Comparison of ENCODE assay signal across 12 mouse cellular contexts in the genomic region with DNA sequence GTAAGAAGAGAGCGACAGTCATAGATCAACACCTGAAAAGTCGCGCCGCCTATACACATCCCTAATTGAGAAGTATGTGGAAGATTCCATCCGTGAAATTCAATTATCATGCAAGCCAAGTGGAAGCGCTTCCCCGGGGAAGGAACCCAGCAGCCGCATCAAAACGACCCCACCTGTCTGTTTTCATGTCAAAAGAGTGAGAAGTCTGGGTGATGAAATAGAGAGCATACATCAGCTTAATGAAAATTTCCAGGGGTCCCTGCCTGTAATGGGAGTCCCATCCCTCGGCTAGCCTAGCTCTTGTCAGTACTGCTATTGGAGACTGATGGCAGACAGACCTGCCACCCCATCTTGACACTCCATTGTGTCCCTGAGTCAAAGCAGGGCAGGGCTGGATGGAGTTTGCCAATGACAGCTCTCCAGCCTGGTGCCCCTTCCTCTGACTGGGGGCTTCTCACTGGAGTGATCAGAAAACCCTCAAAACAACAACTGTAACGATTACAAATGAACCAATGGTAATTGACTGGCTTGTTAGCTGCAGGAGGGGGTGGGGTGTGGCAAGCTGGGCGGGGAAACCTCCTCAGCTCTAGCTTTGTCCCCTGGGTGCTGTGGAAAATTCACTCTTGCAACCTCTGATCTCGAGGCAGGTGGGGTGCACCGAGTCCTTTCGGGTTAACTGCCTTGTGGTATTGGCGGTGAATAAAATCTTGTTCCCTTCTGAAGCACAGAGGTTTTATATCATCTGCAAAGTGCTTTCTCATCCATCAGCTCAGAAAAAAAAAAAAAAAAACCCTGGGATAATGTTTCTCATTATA.
DNase-seq lines count a peak whose midpoint lies in the region; ATAC-seq lines count a peak whose summit lies in the region.
"Had no signal": no experiment of that assay in that cellular context is flagged by ENCODE, and none has a peak within 500 bp of the region (broad histone marks: within the 10 kb centered on the region; RNA-seq: fewer than 3 reads in every experiment).

No protein-coding gene starts in this region.

- peaks cover 4% of the 10 kb centered on the region; the same call in 1 of the 2 replicates for H3K4me1 ChIP-seq in neural tube, embryonic 11.5 days (ENCODE audit: control insufficient read depth, insufficient read depth, low read length)
- H3K4me1 ChIP-seq in hindbrain, embryonic 13.5 days (replicated peaks), result peaks cover 26% of the 10 kb centered on the region
- H3K4me1 ChIP-seq in neural tube, embryonic 15.5 days, result peaks cover 21% of the 10 kb centered on the region
- H3K4me1 ChIP-seq: liver, embryonic 15.5 days had no signal

- intact Hi-C loops in heart, postnatal 10 days (cut with DNase I), result no loop called here

- H3K27ac ChIP-seq in neural tube, embryonic 11.5 days (ENCODE audit: low read depth, low read length), result 0 out of 2 replicates have a peak overlapping the region, but pooled peaks have one; percentile 6
- H3K27ac ChIP-seq in hindbrain, embryonic 13.5 days, result peak overlapping the region; percentile 78
- peak overlapping the region; percentile 51; the same call in 1 of the 2 replicates for H3K27ac ChIP-seq in neural tube, embryonic 15.5 days (replicated peaks)
- H3K27ac ChIP-seq: limb, embryonic 10.5 days; liver, embryonic 15.5 days; stomach, postnatal 0 days had no signal

- H3K4me3 ChIP-seq in neural tube, embryonic 11.5 days (ENCODE audit: low read depth, low read length), result no peak overlapping the region
- H3K4me3 ChIP-seq in hindbrain, embryonic 13.5 days, result no peak overlapping the region
- no peak overlapping the region for H3K4me3 ChIP-seq in neural tube, embryonic 15.5 days (replicated peaks)
- H3K4me3 ChIP-seq: limb, embryonic 10.5 days; liver, embryonic 15.5 days had no signal

- no peak overlapping the region for H3K4me2 ChIP-seq in neural tube, embryonic 11.5 days (ENCODE audit: low read depth)
- peak overlapping the region; percentile 32 for H3K4me2 ChIP-seq in hindbrain, embryonic 13.5 days
- no peak overlapping the region for H3K4me2 ChIP-seq in neural tube, embryonic 15.5 days
- H3K4me2 ChIP-seq: liver, embryonic 15.5 days had no signal

- H3K9me3 ChIP-seq in neural tube, embryonic 11.5 days (ENCODE audit: control insufficient read depth, low read length), result no peaks in the 10 kb centered on the region
- no peaks in the 10 kb centered on the region for H3K9me3 ChIP-seq in hindbrain, embryonic 13.5 days
- H3K9me3 ChIP-seq in neural tube, embryonic 15.5 days (replicated peaks), result no peaks in the 10 kb centered on the region
- H3K9me3 ChIP-seq: limb, embryonic 10.5 days; liver, embryonic 15.5 days had no signal

- DNase-seq in neural tube, embryonic 11.5 days (ENCODE audit: low spot score), result peak; percentile 36
- DNase-seq in neural tube, embryonic 10.5 days (ENCODE audit: extremely low spot score, low spot score), result no peak
- DNase-seq in c-Kit-positive CD71-positive TER-119-positive erythroid progenitor cells, embryonic 14.5 days (ENCODE audit: low spot score), result no peak
- no peak for DNase-seq in lung, postnatal 10 days
- DNase-seq in heart, postnatal 10 days, result no peak
- DNase-seq: kidney, adult 9 months had no signal

- 36% methylated on average over 16 of the region's 16 CpGs for WGBS in neural tube, embryonic 11.5 days
- WGBS in hindbrain, embryonic 13.5 days, result 26% methylated on average over 16 of the region's 16 CpGs
- WGBS in neural tube, embryonic 15.5 days, result 21% methylated on average over 16 of the region's 16 CpGs

- H3K36me3 ChIP-seq in neural tube, embryonic 11.5 days (ENCODE audit: control insufficient read depth, insufficient read depth, low read length), result no peaks in the 10 kb centered on the region
- H3K36me3 ChIP-seq in hindbrain, embryonic 13.5 days, result no peaks in the 10 kb centered on the region
- no peaks in the 10 kb centered on the region for H3K36me3 ChIP-seq in neural tube, embryonic 15.5 days
- H3K36me3 ChIP-seq: limb, embryonic 10.5 days; liver, embryonic 15.5 days had no signal

- H3K27me3 ChIP-seq in neural tube, embryonic 11.5 days (ENCODE audit: control insufficient read depth, insufficient read depth, low read length), result no peaks in the 10 kb centered on the region
- no peaks in the 10 kb centered on the region; the same call in 1 of the 2 replicates for H3K27me3 ChIP-seq in hindbrain, embryonic 13.5 days
- H3K27me3 ChIP-seq in neural tube, embryonic 15.5 days (replicated peaks), result no peaks in the 10 kb centered on the region

- no peak overlapping the region for H3K9ac ChIP-seq in neural tube, embryonic 11.5 days (ENCODE audit: low read length)
- H3K9ac ChIP-seq in hindbrain, embryonic 13.5 days, result no peak overlapping the region
- no peak overlapping the region for H3K9ac ChIP-seq in neural tube, embryonic 15.5 days (replicated peaks)
- H3K9ac ChIP-seq: liver, embryonic 15.5 days had no signal

- ATAC-seq in neural tube, embryonic 11.5 days (ENCODE audit: insufficient read depth, low FRiP score, low TSS enrichment), result no peak
- ATAC-seq in hindbrain, embryonic 13.5 days (ENCODE audit: low FRiP score), result peak; percentile 71
- peak; percentile 24; the same call in 1 of the 2 replicates for ATAC-seq in neural tube, embryonic 15.5 days (ENCODE audit: low FRiP score)
- ATAC-seq: Patski had no signal

Comparison
In these comparisons a context has a peak if more than half of its experiments do, and no peak if none do; other contexts are left out.
1. H3K27ac ChIP-seq: peak in every context shown above with its lines; median percentile 78 in hindbrain, embryonic 13.5 days; 51 in neural tube, embryonic 15.5 days; 6 in neural tube, embryonic 11.5 days.